Mouse (Mus musculus) left cerebral cortex, adult 18-20 months (tissue): ENCODE measurements around the gene Cul4b. TPM values are rescaled to one million over a fixed set of nuclear protein-coding genes. Genes with fewer than 3 reads are reported as not detected.
"Not testable (repeated sequence)": the region's sequence is repeated elsewhere in the genome, so short reads cannot be mapped to it uniquely, and the experiment has no call there.

Experiments
- DNase-seq, 2 experiments: peaks; one replicate each; pipeline ENCODE4 v3.0.0; 2021 to 2022; ENCODE audit warnings: low spot score in 2 of 2, mixed read lengths in 1 of 2
- long read RNA-seq, 2 experiments: library from polyadenylated mRNA; stranded (forward); transcript quantifications; one replicate each; pipeline ENCODE4 v2.0.0; 2021
- total RNA-seq, 2 experiments: library from RNA; stranded (reverse); gene quantifications; 2 replicates each; pipeline ENCODE4 v1.2.3; 2021

Cul4b gene
- total RNA-seq: 10 to 100 TPM; 32.3 to 34.4 TPM
- long read RNA-seq, experiment 1, transcript Cul4b-201 (20 exons, 3,354 nt): major isoform, 18 of 24 reads
- long read RNA-seq, experiment 1, partial matches to known transcripts: 5 of 24 reads
- long read RNA-seq, experiment 1, other reads (novel, unspliced or antisense): 1 of 24 reads
- long read RNA-seq, experiment 2, transcript Cul4b-201 (20 exons, 3,354 nt): major isoform, 5 of 17 reads
- long read RNA-seq, experiment 2, partial matches to known transcripts: 7 of 17 reads
- long read RNA-seq, experiment 2, other reads (novel, unspliced or antisense): 5 of 17 reads

- no peak for DNase-seq
Observed at GRCm38 (mm10) chrX:38576078-38576477, at the start of gene Cul4b. Gene Cul4b (minus strand): TSS chrX:38576196.

- peak; percentile 2 to 12 for DNase-seq
Observed at GRCm38 (mm10) chrX:38600995-38601369, 25.0 kb upstream of the Cul4b start.

GRCm38 (mm10) chrX:38600177-38600994 lies 24.4 kb upstream of the Cul4b start, which contains the start of gene Mcts1:
Gene Mcts1 (plus strand): TSS chrX:38600578.
- DNase-seq: peak; percentile 58 to 68

GRCm38 (mm10) chrX:38593180-38593889 lies 17.3 kb upstream of the Cul4b start:
- no peak for DNase-seq

GRCm38 (mm10) chrX:38591749-38592148 lies 15.8 kb upstream of the Cul4b start:
- no peak for DNase-seq

- DNase-seq: no peak
Observed at GRCm38 (mm10) chrX:38589827-38590226, 13.8 kb upstream of the Cul4b start.

- no peak for DNase-seq
Observed at GRCm38 (mm10) chrX:38583261-38583660, 7.3 kb upstream of the Cul4b start.

GRCm38 (mm10) chrX:38581140-38581539 lies 5.1 kb upstream of the Cul4b start:
- no peak for DNase-seq

GRCm38 (mm10) chrX:38566521-38567205 lies 9.3 kb downstream of the Cul4b start:
- no peak for DNase-seq

GRCm38 (mm10) chrX:38565176-38565542 lies 10.8 kb downstream of the Cul4b start:
- no peak for DNase-seq

GRCm38 (mm10) chrX:38564542-38565175 lies 11.3 kb downstream of the Cul4b start:
- peak; percentile 88 to 90 for DNase-seq

GRCm38 (mm10) chrX:38563941-38564541 lies 12.0 kb downstream of the Cul4b start:
- peak; percentile 5 to 14 for DNase-seq

- no peak for DNase-seq
Observed at GRCm38 (mm10) chrX:38553255-38553654, 22.7 kb downstream of the Cul4b start.

- peak; percentile 17 to 40 for DNase-seq
Observed at GRCm38 (mm10) chrX:38514556-38514955, 61.4 kb downstream of the Cul4b start.

GRCm38 (mm10) chrX:38504846-38505245 lies 71.2 kb downstream of the Cul4b start:
- DNase-seq: no peak

GRCm38 (mm10) chrX:38502182-38502581 lies 73.8 kb downstream of the Cul4b start:
- DNase-seq: not testable (repeated sequence)

- not testable (repeated sequence) for DNase-seq
Observed at GRCm38 (mm10) chrX:38485464-38485863, 90.5 kb downstream of the Cul4b start.
